Mouse (Mus musculus) ovary, adult 18-20 months (tissue): ENCODE results near the gene Fam57b.
A peak's percentile ranks its signal among the peaks of the same experiment; 100 is the strongest.
"Not testable (repeated sequence)": the region's sequence is repeated elsewhere in the genome, so short reads cannot be mapped to it uniquely, and the experiment has no call there.

ENCODE experiments used
- DNase-seq: peaks from one replicate; pipeline ENCODE4 v3.0.0; 2022; ENCODE audit warnings: low spot score, mixed read lengths

Fam57b gene

DNA sequence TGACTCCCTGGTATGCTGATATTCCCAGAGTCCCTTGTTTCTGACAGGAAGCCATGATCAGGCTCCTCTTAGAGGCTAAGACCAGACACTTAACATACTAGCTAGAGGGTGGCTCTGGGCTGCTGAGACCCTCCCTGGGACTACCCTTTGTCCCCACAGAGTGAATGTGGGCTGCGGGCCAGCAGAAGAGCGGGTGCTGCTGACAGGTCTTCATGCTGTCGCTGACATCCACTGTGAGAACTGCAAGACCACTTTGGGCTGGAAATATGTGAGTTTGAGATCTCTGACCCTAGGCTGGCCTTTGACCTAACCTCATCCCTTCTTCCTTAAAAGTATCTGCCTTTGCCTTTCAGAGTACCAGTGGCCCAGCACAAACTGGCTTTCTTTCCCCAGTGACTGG is 19.3 kb upstream of the Fam57b start:
- DNase-seq, result no peak

DNA sequence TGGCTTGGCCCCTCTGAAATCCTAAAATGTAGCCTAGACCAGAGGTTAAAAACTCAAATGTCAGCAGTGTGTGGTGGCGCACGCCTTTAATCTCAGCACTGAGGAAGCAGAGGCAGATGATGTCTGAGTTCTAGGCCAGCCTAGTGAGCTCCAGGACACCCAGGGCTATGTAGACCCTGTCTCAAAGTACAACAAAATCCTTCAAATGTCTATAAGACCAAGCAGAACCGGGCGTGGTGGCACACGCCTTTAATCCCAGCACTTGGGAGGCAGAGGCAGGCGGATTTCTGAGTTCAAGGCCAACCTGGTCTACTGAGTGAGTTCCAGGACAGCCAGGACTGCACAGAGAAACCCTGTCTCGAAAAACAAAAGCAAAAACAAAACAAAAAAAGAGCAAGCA is 18.4 kb upstream of the Fam57b start:
- DNase-seq, result not testable (repeated sequence)

DNA sequence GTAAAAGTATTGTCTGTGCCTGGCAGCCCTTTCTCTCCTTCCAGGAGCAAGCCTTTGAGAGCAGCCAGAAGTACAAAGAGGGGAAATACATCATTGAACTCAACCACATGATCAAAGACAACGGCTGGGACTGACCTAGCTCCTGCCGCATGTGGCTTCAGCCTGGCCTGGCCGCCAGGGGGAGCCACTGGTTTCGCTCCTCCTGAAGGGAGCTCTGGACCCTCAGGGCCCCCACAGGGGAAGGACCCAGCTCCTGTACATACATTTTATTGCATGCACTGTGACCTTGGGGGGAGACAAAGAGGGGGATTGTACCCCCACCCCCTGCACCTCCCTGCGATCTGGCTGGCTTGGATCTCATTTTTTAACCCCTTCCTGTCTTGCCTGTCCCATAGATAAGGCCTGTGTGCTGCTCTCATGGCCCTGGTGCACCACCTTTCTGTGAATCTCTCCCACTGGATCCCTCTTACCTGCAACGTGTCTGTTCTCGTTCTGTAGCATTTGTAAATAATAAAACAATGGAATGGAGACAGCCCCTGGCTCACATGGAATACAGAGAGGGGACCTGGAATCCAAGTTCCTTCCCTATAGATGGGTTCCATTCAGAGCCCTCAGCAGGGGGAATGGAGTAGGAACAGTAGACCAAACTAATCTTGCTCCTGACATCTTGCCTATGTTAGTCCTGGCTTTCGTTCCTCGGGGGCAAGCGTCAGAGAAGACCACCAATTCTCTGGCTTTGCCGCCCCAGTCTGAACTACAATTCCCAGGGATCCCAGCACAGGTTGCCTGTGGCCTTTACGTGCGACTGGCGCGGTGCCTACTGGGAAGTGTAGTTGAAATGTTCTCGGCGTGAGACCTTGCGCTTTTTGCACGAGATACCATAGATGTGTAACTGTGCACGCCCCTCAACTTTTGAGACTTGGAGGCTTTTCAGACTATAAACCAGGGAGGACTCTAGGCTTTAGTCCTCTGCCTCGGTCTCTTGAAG is 17.2 kb upstream of the Fam57b start:
- DNase-seq, result peak; percentile 69

DNA sequence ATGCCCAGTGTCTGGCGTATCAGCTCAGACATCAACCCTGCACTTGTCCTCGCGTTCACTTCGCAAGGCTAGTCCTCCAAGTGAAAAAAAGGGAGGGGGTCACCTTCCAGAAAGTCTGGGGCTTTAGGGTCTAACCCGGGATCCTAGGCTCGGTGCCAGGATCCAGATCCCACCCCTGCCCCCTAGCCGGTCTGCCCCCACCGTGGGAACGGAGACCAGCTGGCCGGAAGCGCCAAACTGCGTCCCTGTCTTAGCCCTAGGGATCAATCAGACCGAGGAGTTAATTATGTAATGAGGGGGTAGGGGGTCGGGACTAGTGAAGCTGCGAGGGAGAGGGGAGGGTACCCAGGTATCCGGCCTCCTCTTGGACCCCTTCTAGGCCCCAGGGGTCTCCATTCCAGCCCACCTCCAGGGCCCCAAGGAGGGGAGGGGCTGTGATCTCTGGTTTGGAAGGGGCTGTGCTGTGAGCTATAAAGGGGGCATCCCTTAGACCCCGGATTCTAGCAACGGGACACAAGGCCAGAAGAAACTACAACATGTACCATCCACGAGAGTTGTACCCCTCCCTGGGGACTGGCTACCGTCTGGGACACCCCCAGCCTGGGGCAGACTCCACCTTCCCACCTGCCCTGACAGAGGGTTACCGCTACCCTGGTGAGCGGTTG is 16.4 kb upstream of the Fam57b start, which contains the start of gene Tbx6:
Gene Tbx6, plus strand, starts transcription at position 513 of the 665 bp plus-strand sequence.
- DNase-seq, result no peak

DNA sequence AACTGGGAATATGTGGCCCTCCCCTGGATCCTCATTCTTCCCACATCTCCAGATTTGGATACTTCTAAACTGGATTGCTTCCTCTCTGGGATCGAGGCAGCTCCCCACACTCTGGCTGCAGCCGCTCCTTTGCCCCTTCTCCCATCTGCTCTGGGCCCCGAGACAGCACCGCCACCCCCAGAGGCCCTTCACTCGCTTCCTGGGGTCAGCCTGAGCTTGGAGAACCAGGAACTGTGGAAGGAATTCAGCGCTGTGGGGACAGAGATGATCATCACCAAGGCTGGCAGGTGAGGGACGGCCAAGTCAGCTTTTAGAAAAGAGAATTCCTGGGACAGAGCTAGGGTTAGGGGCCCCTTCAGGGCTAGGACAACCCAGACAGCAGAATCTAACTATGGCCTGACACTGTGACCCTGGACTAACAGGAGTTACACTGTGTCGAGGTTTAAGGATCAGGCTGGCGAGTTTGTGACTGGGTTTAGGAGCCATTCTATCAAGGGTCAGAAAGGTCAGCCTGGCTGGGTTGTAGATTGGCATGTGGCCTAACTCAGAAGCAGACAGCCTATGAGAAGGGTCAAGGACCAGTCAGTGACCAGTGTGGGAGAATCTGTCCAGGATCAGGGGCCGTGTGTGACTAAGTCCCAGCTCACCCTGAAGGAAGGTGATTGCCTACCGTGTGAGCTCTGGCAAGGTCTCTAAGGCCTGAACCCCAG is 15.7 kb upstream of the Fam57b start:
- no peak for DNase-seq

DNA sequence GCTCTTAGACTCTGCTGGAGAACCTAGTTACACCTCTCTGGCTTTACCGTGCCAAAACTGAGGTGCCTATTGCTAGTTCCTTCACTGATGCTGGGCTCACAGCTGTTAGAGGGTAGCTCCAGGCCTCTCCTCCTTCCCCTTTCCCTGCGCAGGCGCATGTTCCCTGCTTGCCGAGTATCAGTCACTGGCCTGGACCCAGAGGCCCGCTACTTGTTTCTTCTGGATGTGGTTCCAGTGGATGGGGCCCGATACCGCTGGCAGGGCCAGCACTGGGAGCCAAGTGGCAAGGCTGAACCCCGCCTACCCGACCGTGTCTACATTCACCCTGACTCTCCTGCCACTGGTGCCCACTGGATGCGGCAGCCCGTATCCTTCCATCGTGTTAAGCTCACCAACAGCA is 14.8 kb upstream of the Fam57b start:
- DNase-seq, result no peak

DNA sequence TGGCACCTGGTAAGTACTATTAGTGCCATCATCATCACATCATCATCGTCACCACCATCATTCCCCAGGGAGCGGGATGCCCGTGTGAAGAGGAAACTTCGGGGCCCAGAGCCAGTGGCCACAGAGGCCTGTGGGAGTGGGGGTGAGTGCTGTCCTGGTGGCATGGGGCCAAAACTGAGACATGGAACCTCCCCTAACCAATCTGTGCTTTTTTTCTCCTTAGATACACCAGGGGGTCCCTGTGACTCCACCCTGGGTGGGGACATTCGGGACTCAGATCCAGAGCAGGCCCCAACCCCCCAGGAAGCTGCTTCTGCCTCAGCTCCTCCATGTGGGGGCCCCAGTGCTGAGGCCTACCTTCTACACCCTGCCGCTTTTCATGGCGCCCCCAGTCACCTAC is 13.0 kb upstream of the Fam57b start:
- no peak for DNase-seq

DNA sequence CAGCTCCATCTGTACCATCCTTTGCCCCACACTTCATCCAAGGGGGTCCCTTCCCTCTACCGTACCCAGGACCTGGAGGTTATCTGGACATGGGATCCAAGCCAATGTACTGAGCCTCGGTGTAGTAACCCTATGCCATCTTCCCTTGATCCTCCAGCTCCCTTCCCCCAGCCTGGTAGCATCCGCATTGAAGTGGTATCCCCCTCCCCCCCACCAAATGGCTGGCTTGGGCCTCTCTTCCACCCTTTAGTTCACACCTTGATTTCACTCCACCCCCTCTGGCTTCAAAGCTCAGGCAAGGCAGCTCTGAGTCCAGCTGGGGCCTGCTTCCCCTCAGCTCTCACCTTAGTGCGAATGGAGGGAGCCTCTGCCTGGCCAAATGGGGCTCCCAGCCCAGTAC is 12.4 kb upstream of the Fam57b start:
- DNase-seq, result no peak

DNA sequence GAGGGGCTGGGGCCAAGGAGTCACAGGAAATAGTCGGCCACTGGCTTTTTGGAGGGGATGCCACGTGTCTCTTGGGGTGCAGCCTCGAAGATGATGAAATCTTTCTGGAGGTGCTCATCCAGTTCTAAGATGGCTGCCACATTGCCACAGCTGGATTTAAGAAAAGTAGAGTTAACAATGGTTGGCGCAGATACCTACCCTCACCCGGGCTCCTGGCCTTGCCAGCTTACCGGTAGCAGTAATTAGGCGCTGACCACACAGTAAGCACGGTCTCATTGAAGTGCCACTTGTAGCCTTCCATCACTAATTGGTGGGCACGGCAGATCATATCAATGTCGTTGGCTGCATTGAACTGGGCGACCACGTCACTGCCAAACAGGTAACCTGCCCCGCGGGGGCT is 11.3 kb upstream of the Fam57b start:
- no peak for DNase-seq

DNA sequence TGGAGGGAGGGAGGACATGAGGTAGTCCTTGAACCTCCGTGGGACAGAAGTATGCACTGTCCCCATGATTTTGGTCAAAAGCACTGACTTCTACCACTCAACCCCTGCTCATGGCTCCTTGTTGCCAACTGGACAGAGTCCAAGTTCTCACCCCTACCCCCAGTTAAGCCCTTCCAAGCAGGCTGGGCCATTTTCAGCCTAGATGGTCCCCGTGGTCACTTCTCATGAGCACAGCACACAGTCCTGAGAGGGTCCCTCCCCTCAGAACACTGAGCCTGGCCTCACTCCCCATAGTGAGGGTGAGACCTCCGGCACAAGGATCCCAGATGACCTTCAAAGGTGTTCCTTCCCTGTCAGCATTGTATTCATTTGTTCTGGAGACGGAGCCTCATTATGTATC is 8.3 kb upstream of the Fam57b start:
- DNase-seq, result no peak

DNA sequence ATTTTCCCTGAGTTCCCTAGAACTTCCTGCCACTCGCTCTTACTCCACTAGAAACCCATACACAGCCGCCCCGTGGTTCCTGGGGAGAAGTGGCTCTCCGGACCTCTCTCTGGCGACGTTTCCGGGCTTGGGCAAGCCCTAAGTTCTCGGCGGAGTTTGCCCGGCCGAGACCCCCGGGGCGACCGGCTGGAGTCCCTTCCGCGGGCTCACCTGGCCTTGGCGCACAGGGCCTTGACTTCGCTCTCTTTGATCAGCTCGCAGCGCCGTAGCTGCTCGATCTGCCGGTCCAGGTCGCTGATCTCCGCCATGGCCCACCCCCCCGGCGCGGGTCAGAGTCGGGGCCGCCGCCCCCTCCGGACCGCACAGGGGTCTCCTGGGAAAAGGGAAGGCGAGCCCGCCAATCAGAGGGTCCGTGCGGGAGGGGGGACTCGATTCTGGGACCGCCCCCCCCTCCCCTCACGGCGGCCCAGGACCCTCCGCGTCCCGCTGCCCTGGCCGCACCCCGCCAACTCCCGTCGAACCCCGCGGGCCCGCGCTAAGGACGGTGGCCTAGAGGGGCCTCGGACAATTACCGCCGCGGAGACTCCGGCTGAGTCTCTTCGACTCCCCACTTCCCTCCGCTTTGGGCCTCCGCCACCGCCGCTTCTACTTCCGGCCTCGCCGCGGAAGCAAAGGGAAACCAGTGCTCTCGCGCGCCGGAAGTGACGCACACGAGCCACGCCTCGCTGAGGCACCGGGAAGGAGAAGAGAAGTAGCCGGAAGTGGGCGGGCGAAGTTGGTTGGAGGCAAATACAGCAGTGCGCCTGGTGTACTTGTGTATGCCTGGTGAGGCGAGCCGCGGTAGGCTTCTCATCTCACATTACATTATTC is 5.4 kb upstream of the Fam57b start, which contains the start of gene Ppp4c:
Gene Ppp4c, minus strand, starts transcription at position 646 of the 870 bp plus-strand sequence.
- DNase-seq, result peak; percentile 92

DNA sequence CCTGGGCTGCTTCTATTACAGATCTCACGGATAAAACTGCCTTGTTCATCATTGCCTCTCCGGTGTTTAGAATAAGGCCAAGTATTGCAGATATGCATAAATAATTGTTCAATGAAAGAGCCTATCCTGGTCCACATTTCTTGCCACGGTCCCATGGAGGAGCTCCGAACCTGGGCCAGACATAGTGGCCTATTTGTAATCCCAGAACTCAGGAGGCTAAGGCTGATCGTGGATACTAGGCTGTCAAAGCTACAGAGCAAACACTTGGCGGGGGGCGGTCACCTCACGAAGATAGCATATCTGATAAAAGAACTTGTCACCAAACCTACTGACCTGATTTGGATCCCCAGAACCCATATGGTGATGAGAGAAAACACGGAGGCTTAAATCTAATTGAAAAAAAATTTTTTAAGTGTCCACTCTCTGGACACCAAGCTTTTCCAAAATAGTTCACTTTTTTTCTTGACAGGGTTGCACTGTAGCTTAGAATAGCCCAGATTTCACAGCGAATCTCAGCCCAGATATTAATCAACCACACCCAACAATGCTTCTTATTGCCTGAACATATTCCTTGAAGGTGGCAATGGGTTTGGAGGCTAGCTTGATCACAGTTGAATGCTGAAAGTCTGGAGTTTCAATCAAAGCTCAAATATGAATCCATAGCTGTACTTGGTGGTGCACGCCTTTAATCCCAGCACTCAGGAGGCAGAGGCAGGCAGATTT is 4.6 kb upstream of the Fam57b start:
- no peak for DNase-seq

DNA sequence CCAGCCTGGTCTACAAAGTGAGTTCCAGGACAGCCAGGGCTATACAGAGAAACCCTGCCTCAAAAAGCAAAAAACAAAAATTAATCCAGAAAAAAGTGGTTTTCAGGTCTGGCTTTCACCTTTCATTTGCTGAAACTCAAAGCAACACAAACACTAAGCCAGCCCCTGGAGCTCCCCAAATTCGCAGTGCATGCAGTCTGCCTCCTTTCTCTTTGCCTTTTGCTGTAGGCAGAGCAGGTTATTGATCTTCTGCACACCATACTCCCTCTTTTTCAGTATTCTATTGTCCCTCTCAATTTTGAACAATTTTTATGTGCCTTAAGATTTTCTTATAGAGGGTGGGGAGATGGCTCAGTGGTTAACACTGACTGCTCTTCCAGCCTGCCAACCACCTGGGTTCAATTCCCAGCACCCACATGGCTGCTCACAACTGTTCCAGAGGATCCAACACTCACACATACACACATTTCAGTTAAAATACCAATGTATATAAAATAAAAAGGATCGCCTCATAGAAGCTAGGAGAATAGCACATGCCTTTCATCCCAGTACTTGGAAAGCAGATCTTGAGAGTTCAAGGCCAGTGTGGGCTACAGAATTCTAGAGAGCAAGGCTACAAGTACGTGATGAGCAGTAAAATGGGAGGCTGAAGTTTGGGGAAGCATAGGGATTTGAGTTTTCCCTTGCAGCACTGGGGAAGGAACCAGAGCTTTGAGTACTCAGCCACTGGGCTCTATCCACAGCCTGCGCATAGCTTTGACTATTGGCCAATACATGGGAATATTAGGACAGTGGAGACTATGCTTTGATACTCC is 3.8 kb upstream of the Fam57b start:
- no peak for DNase-seq

DNA sequence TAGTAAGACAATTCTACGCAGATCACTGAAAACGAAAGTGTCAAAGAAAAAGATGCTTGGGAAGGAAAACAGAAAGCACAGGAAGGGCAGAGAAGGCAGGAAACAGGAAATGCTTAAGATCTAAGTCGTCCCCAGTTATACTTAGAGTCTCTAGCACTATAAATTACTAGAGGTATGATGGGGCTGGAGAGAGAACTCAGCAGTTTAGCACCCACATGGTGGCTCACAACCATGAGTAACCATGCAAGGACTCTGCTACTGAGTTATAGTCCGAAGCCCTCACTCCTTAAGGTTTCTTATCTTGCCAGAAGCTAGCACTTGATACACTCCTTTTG is 3.2 kb upstream of the Fam57b start:
- DNase-seq, result no peak

DNA sequence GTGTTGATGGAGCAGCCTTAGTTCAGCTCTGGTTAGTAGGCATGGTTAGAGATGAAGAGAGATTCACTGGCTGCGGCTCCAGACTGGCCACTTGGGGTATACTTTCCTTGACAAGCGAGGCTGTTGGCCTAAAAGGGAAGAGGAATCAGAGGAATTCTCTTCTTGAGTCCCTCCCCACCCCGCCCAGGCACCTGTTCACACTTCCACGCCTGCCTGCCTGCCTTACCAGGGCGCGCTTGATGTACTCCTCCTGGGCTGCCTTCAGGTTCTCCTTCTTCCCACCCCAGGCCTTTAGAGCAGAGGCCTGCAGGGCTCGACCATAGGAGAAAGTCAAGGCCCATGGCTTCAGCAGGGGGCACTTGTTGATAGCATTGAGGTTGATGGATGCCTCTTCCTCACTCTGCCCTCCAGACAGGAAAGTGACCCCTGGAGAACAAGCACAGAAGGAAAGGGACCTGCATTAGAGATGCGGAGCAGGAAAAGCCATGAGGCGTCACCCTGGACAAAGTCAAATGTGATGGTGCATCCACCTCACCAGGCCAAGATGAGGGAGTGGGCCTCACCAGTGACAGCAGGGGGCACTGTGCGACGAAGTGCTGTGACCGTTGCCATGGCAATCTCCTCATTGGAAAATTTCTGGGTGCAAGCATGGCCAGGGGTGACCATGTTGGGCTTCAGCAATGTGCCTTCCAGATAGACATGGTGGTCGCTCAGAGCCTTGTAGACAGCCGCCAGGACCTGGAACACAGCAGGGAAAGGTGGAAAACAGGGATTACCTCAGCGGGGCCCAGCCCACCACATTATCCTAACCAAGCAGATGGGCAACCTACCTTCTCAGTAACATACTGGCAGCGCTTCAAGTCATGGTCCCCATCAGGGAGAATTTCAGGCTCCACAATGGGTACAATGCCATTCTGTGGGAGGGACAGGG is 1.8 kb upstream of the Fam57b start:
- DNase-seq, result no peak

DNA sequence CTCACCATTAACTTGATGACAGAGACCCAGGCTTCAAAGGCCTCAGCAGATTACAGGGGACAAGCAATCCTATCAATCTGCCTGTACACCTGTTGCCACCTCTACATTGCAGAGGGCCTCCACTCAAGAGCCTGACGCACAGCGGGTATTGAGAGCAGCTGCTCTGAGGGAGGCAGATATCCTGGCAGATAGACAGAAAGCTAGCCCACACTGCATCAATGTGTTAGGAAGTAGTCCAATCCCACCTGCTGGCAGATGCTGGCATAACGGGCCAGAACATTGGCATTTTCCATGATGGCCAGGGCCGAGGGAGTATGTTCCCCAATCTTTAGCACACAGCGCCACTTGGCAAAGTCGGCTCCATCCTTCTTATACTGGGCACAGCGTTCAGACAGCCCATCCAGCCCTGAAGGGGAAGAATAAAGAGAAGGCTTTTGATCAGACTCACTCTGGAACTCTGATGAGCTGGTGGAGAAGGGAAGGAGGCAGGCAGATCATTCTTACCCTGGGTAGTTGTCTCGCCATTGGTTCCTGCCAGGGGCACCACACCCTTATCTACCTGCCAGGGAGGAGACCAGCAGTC is 1.0 kb upstream of the Fam57b start:
- no peak for DNase-seq

DNA sequence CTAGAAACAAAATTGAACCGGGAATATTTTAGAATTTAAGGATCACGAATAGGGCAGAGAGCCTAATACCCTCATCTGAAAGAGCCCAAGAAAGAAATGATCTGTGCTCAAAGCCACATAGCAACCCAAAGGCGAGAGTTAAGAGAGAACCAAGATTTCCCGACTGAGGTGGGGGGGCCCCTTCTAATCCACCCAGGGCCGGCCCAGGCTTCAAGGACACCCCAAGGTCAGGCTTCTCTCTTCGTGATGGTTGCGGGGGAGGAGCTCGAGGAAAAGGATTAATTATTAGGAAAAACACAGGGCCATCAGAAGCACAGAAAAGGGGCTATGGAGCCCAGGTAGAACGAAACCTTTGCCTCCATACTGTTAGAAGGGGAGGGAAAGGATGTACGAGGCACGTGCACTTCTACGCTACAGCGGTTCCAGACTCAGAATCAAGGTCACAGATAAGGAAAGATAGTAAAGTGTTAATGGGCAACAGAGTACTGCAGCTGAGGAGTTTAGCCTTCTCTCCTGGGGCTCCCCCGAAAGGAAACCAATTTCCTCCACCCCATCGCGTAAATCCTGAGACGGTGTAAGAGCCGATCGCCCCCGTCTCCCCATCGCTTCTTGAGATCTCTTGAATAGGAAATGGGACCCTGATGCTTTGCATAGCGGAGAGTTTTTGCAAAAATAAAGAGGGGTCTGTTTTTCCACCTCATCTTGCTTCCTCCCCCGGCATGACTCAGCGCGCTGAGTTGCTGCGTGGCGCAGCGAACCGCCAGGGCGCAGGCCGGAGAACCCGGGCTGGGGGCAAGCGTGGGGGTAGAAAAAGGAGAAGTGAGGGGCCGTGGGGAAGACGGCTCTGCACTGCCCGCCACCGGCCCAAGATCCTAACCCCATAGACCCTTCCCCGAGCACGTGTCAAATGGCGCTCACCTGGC is 920 bp downstream of the Fam57b start:
- DNase-seq, result peak; percentile 59
